13 mouse cellular contexts compared by ENCODE assay signal in genomic region chr7:118912049-118912490, GRCm38 (mm10). TPM values are rescaled to one million over a fixed set of nuclear protein-coding genes. Genes with fewer than 3 reads are reported as not detected.
DNase-seq lines count a peak whose midpoint lies in the region; ATAC-seq lines count a peak whose summit lies in the region.
"Had no signal": no experiment of that assay in that cellular context is flagged by ENCODE, and none has a peak within 500 bp of the region (broad histone marks: within the 10 kb centered on the region; RNA-seq: fewer than 3 reads in every experiment).

No protein-coding gene starts in this region.

- H3K27ac ChIP-seq in hindbrain, embryonic 12.5 days = peak overlapping the region; percentile 70
- H3K27ac ChIP-seq in midbrain, embryonic 16.5 days (ENCODE audit: low read length) = no peak overlapping the region
- H3K27ac ChIP-seq: limb, embryonic 10.5 days had no signal

- H3K4me3 ChIP-seq in hindbrain, embryonic 12.5 days = no peak overlapping the region
- H3K4me3 ChIP-seq in midbrain, embryonic 16.5 days (ENCODE audit: low read depth, low read length) = no peak overlapping the region
- H3K4me3 ChIP-seq: limb, embryonic 10.5 days had no signal

- peaks cover 18% of the 10 kb centered on the region for H3K4me1 ChIP-seq in hindbrain, embryonic 12.5 days
- H3K4me1 ChIP-seq in midbrain, embryonic 16.5 days (ENCODE audit: control insufficient read depth, insufficient read depth, low read length) = peaks cover 9% of the 10 kb centered on the region; the same call in 1 of the 2 replicates
- H3K4me1 ChIP-seq: limb, embryonic 10.5 days had no signal

- H3K27me3 ChIP-seq in hindbrain, embryonic 12.5 days = no peaks in the 10 kb centered on the region
- H3K27me3 ChIP-seq in midbrain, embryonic 16.5 days (ENCODE audit: control insufficient read depth, insufficient read depth, low read depth, low read length) = no peaks in the 10 kb centered on the region

- 0 out of 2 replicates have a peak overlapping the region, but pooled peaks have one; percentile 5 for H3K4me2 ChIP-seq in hindbrain, embryonic 12.5 days (replicated peaks)
- no peak overlapping the region for H3K4me2 ChIP-seq in midbrain, embryonic 16.5 days (ENCODE audit: low read length)

- H3K9me3 ChIP-seq in hindbrain, embryonic 12.5 days (replicated peaks) = no peaks in the 10 kb centered on the region
- no peaks in the 10 kb centered on the region for H3K9me3 ChIP-seq in midbrain, embryonic 16.5 days (replicated peaks; ENCODE audit: control insufficient read depth, low read length, poor library complexity, severe bottlenecking)
- H3K9me3 ChIP-seq: limb, embryonic 10.5 days had no signal

- H3K9ac ChIP-seq in hindbrain, embryonic 12.5 days = no peak overlapping the region
- no peak overlapping the region for H3K9ac ChIP-seq in midbrain, embryonic 16.5 days (ENCODE audit: low read depth, low read length)

- WGBS in hindbrain, embryonic 12.5 days = 19% methylated on average over 8 of the region's 8 CpGs
- WGBS in midbrain, embryonic 16.5 days = 10% methylated on average over 8 of the region's 8 CpGs

- peak; percentile 13 for DNase-seq in cerebellum, adult 11-12 months
- no peak for DNase-seq in cerebellum, adult 9-10 months
- peak; percentile 71 to 72 for DNase-seq in cerebellum, postnatal 10 days
- DNase-seq in layer of hippocampus, adult 9-11 months = no peak
- no peak for DNase-seq in ovary, postnatal 36 days (ENCODE audit: low spot score)
- DNase-seq in gastrocnemius, adult 8-10 months (ENCODE audit: low spot score in 2 of 2) = no peak
- DNase-seq: adrenal gland, postnatal 25 days; gastrocnemius, postnatal 14 days; spleen, adult 18-20 months had no signal

- ATAC-seq in hindbrain, embryonic 12.5 days (ENCODE audit: low FRiP score) = peak; percentile 89
- 0 out of 2 replicates have a peak, but pooled peaks have one; percentile 51 for ATAC-seq in midbrain, embryonic 16.5 days
- ATAC-seq: intestine, postnatal 0 days had no signal

- no peaks in the 10 kb centered on the region for H3K36me3 ChIP-seq in hindbrain, embryonic 12.5 days
- no peaks in the 10 kb centered on the region for H3K36me3 ChIP-seq in midbrain, embryonic 16.5 days (ENCODE audit: control insufficient read depth, insufficient read depth, low read length)
- H3K36me3 ChIP-seq: limb, embryonic 10.5 days had no signal

RNA-seq across cellular contexts. Expression of gene Knop1, which starts 56.0 kb away (rescaled TPM):
- polyA plus RNA-seq in hindbrain, embryonic 12.5 days (2016; fragmentation: Nextera tagmentation; extraction: Ambion mirVana) = 99.2 and 108 TPM in 2 replicates
- 54.9 and 61.0 TPM in 2 replicates for polyA plus RNA-seq in midbrain, embryonic 16.5 days (2015; fragmentation: Nextera tagmentation; extraction: Ambion mirVana)
- 10 to 100 TPM; 21.6 to 28.1 (median 26.1) TPM for total RNA-seq in gastrocnemius, adult 8-10 months (2022)

RNA-seq across cellular contexts. Expression of gene Iqck, which starts 56.5 kb away (rescaled TPM):
- 4.6 and 4.9 TPM in 2 replicates for polyA plus RNA-seq in hindbrain, embryonic 12.5 days (2016; fragmentation: Nextera tagmentation; extraction: Ambion mirVana)
- 4.7 and 4.8 TPM in 2 replicates for polyA plus RNA-seq in midbrain, embryonic 16.5 days (2015; fragmentation: Nextera tagmentation; extraction: Ambion mirVana)
- under 1 TPM in 2 of 4 experiments, not detected in 2; 0.12 to 0.32 TPM for total RNA-seq in gastrocnemius, adult 8-10 months (2022)

Comparison
In these comparisons a context has a peak if more than half of its experiments do, and no peak if none do; other contexts are left out.
1. DNase-seq: peak in cerebellum, adult 11-12 months (single experiment) and cerebellum, postnatal 10 days (2 of 2); none in cerebellum, adult 9-10 months (single experiment), layer of hippocampus, adult 9-11 months (single experiment), ovary, postnatal 36 days (single experiment) and gastrocnemius, adult 8-10 months (0 of 2).